Mouse (Mus musculus) erythroblast, embryonic 14.5 days (primary cell): Measurements from ENCODE around the gene Fosl2. TPM values are rescaled to one million over a fixed set of nuclear protein-coding genes. Genes with fewer than 3 reads are reported as not detected.
A peak's percentile ranks its signal among the peaks of the same experiment; 100 is the strongest.

Experiments
- H3K27me3 ChIP-seq: 2 replicates; pipeline ENCODE4 v1.6.1; 2012; ENCODE audit warnings: inconsistent platforms; ENCODE audit not compliant: control insufficient read depth
- H3K36me3 ChIP-seq: 2 replicates; pipeline ENCODE4 v1.6.1; 2012; ENCODE audit warnings: mild to moderate bottlenecking, inconsistent platforms; ENCODE audit not compliant: control insufficient read depth
- H3K4me1 ChIP-seq: 2 replicates; pipeline ENCODE4 v1.6.1; 2012; ENCODE audit warnings: inconsistent platforms; ENCODE audit not compliant: control insufficient read depth
- H3K4me3 ChIP-seq: replicated peaks from 2 replicates; pipeline ENCODE3; 2012; ENCODE audit warnings: moderate library complexity, mild to moderate bottlenecking, inconsistent platforms
- H3K9me3 ChIP-seq: 2 replicates; pipeline ENCODE4 v1.6.1; 2012; ENCODE audit warnings: low read length, inconsistent platforms, mixed read lengths; ENCODE audit not compliant: control insufficient read depth
- GATA1 ChIP-seq: IDR thresholded peaks from 2 replicates; pipeline ENCODE4 v1.6.1; 2012; ENCODE audit warnings: low read length, inconsistent platforms, mixed read lengths
- TAL1 ChIP-seq: IDR thresholded peaks from 3 replicates; pipeline ENCODE4 v1.6.1; 2012; ENCODE audit warnings: low read length, inconsistent platforms, mixed read lengths
- polyA plus RNA-seq: library from polyadenylated mRNA; stranded (reverse); fragments of >175 nt; gene quantifications from 2 replicates; pipeline ENCODE4 v1.2.3, GENCODE M21; 2012

Fosl2 gene
- polyA plus RNA-seq, 1 experiment: 0.04 TPM

DNA sequence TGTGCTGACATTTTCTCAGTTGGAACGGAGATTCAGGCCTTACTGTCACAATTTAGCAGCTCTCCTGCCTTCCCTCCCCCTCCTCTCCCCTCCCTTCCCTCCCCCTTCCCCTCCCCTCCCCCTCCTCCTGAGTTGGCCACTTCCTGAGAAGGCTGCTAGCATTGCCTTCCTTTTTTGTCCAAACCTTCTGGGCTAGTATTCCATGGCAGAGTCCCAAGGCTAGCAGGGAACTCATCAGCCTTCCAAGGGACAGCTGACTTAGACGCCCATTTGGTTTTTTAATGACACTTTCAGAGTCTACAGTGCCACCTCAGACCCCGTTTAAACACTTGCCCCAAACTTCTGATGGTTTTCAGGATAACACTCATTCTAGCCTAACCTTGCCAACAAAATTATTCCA is 7.7 kb upstream of the Fosl2 start:
- no peaks in the 10 kb centered on the region for H3K36me3 ChIP-seq
- no peaks in the 10 kb centered on the region; the same call in 1 of the 2 replicates for H3K9me3 ChIP-seq
- no peak for TF ChIP-seq GATA1
- no peak for TF ChIP-seq TAL1
- peaks cover 29% of the 10 kb centered on the region for H3K27me3 ChIP-seq
- H3K4me1 ChIP-seq: no peaks in the 10 kb centered on the region; the same call in 1 of the 2 replicates
- no peak overlapping the region for H3K4me3 ChIP-seq

GRCm38 (mm10) chr5:32132971-32133501 is 2.6 kb upstream of the Fosl2 start:
- peaks cover 11% of the 10 kb centered on the region for H3K4me1 ChIP-seq
- H3K9me3 ChIP-seq: no peaks in the 10 kb centered on the region; the same call in 1 of the 2 replicates
- peaks cover 77% of the 10 kb centered on the region for H3K27me3 ChIP-seq
- H3K36me3 ChIP-seq: no peaks in the 10 kb centered on the region
- no peak for TF ChIP-seq GATA1
- no peak for TF ChIP-seq TAL1
- H3K4me3 ChIP-seq: peak overlapping the region; percentile 7

GRCm38 (mm10) chr5:32133549-32134004 is 2.0 kb upstream of the Fosl2 start:
- H3K9me3 ChIP-seq: no peaks in the 10 kb centered on the region; the same call in 1 of the 2 replicates
- TF ChIP-seq GATA1: no peak
- TF ChIP-seq TAL1: no peak
- no peaks in the 10 kb centered on the region for H3K36me3 ChIP-seq
- H3K4me1 ChIP-seq: peaks cover 11% of the 10 kb centered on the region
- H3K4me3 ChIP-seq: no peak overlapping the region
- H3K27me3 ChIP-seq: peaks cover 83% of the 10 kb centered on the region

DNA sequence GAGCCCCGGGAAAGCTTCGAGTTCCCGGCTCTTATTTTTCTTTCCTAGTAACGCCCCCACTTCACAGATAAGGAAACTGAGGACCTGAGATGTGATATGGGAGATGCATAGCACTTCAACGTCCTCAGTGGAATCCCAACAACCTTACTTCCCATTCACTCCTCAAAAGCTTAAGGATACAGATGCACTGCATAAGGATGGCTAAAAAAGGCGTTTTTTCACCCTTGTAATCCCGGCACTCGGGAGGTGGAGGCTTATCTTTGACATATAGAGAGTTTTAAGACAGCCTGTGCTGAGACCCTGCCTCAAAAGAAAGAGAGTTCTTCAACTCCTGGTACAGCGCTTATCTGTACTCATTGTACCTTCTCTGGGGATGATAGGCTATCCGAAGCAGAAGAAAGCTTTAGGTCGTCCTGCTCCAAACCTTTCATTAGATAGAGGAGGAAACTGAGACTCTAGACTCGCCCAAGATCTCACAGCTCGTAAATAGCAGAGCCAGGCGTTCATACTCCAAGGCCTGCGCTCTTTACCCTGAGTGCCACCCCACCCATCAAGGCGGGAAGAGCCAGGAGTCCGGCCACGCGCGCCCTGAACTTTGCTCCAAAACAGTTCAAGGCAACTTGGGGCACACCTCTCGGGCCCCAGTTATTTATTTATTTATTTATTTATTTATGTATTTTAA is 1.4 kb upstream of the Fosl2 start:
- peaks cover 11% of the 10 kb centered on the region for H3K4me1 ChIP-seq
- no peaks in the 10 kb centered on the region for H3K36me3 ChIP-seq
- no peaks in the 10 kb centered on the region; the same call in 1 of the 2 replicates for H3K9me3 ChIP-seq
- H3K27me3 ChIP-seq: peaks cover 84% of the 10 kb centered on the region
- TF ChIP-seq GATA1 (no peak), TAL1 (no peak)
- no peak overlapping the region for H3K4me3 ChIP-seq

DNA sequence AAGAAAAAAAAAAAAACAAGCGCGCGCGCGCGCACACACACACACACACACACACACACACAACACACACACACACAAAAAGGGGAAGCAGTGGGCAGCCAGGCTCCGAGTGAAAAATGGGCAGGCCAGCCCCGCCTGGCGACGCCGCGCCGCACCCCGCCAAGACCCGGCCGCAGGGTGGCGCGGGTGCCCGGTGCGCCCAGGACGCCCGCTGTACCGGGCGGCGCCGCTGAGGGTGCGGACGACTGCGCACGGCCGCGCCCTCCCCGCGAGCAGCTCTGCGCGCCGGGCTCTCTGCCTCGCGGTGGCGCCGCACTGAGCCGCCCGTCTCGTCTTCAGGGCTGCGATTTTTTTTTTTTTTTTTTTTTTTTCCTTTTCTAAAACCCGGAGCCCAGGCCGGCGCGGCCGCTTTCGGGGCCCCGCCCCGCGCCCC is 682 bp upstream of the Fosl2 start:
- H3K36me3 ChIP-seq: no peaks in the 10 kb centered on the region
- H3K27me3 ChIP-seq: peaks cover 84% of the 10 kb centered on the region
- TF ChIP-seq GATA1: no peak
- TF ChIP-seq TAL1: no peak
- peaks cover 11% of the 10 kb centered on the region for H3K4me1 ChIP-seq
- H3K4me3 ChIP-seq: peak overlapping the region; percentile 54
- no peaks in the 10 kb centered on the region; the same call in 1 of the 2 replicates for H3K9me3 ChIP-seq

DNA sequence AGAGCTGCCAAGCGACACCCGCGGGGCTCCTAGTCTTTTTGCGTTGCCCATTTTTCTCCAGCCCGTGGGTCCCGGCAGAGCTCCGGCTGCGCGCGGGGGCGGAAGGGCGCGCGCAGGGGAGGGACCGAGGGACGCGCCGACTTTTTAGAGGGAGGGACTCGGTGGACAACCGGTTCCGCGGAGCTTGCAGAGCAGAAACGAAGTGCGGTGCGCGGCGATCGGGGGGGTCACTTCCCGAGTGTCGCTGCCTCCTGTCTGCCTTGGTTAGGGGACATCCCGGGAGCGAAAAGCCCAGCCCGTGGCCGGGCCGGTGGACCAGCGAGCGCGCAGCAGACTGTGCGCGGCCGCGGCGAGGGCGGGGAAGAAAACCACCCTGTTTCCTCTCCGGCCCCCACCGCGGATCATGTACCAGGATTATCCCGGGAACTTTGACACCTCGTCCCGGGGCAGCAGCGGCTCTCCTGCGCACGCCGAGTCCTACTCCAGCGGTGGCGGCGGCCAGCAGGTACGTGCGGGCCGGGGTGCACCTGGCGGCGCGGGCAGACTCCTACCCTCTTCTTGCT is 781 bp downstream of the Fosl2 start:
- peak overlapping the region; percentile 54 for H3K4me3 ChIP-seq
- peaks cover 11% of the 10 kb centered on the region for H3K4me1 ChIP-seq
- no peaks in the 10 kb centered on the region; the same call in 1 of the 2 replicates for H3K9me3 ChIP-seq
- peaks cover 76% of the 10 kb centered on the region for H3K27me3 ChIP-seq
- no peak for TF ChIP-seq GATA1
- no peak for TF ChIP-seq TAL1
- H3K36me3 ChIP-seq: no peaks in the 10 kb centered on the region

DNA sequence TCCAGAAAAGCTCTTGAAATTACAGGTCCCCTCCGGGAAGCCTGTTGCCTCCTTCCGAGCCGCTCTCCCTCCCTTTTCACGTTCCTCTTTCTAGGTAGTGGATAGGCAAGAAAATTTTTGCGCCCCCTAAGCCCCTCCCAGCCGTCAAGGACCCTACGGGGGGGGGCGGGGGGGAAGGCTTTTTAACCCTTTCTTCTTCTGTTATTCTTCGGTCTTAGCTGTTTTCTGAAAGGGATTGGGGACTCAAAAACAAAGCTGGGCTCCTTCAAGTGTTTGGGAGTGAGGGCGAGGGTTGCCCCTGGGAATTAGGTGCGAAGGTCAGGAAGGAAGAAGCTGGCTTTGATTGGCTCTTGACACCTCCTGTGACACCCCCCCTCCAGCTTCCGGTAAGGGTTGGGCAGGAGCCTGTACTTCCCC is 1.5 kb downstream of the Fosl2 start:
- peak overlapping the region; percentile 54 for H3K4me3 ChIP-seq
- TF ChIP-seq TAL1: no peak
- TF ChIP-seq GATA1: no peak
- peaks cover 11% of the 10 kb centered on the region for H3K4me1 ChIP-seq
- peaks cover 68% of the 10 kb centered on the region for H3K27me3 ChIP-seq
- H3K9me3 ChIP-seq: no peaks in the 10 kb centered on the region; the same call in 1 of the 2 replicates
- H3K36me3 ChIP-seq: no peaks in the 10 kb centered on the region

DNA sequence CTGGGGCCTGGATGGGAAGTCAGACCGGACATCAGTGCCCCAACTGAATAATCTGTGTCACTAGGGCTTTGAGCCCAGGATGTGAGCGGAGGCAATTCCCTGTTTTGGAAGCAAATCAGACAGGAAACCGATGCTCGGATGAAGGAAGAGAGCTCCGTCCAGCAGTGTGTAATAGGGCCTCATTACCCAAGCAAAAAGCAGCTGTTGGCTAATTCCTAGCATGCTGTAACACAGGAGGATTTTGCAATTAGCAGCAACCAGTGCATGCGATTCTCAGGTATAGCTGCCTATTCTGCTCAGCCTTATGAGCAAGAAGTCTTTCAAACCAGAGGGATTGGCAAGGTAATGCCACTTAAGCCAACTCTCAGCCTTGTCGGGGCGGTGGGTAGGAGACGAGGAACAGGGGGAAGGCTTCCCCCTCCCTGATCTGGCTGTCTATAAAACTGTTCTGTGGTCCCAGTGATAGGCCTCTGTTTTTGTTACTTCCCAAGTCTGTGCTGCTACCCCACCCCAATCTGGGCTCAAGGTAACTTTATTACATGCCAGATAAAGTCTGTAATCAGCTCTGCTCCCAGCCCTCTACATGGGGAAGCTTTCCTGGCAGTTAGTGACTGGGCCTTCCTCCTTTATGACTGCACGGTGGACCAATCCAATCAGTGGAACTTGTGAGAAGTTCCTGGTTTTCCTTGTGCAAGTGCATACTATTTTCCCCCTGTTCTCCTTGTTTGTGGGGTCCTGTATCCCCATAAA is 3.0 kb downstream of the Fosl2 start:
- TF ChIP-seq GATA1 (no peak), TAL1 (no peak)
- Histone ChIP-seq H3K27me3 (peaks cover 53% of the 10 kb centered on the region), H3K4me1 (peaks cover 9% of the 10 kb centered on the region), H3K9me3 (no peaks in the 10 kb centered on the region), H3K36me3 (no peaks in the 10 kb centered on the region), H3K4me3 (no peak overlapping the region)
